Mouse (Mus musculus) small intestine, adult 2 months (tissue): ENCODE measurements around the gene Pou4f2.

Experiments used
- CTCF ChIP-seq: fragments of 200-500 bp; IDR thresholded peaks from 2 replicates; pipeline ENCODE4 v1.5.1; 2012; ENCODE audit warnings: low read depth, mild to moderate bottlenecking, control low read depth, inconsistent platforms, low read length, moderate library complexity, mixed read lengths; ENCODE audit not compliant: insufficient replicate concordance, insufficient read length; ENCODE audit errors: extremely low read depth
- POLR2A ChIP-seq: fragments of 200-500 bp; IDR thresholded peaks from 2 replicates; pipeline ENCODE4 v1.6.1; 2012; ENCODE audit warnings: low read depth, mild to moderate bottlenecking, control low read depth, inconsistent platforms, low read length, moderate library complexity

DNA sequence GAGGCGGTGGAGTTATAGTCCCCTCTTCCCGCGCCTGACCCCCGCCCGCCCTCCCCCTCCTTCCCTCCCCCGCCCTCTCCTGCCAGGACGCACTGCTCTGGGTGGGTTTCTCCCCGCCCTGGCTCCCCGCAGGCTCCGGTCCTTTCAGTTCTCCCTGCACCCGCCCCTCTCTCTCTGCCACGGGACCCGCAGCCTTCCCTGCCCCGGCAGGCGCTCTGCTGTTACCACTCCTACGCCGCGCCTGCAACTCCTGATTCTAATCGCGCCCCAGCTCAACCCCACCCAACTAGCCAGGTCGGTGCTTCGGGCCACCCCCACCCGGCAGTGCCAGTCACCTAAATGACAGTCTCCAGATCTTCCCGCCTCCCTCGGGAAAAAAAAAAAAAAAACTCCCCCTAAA is 216 bp upstream of the Pou4f2 start:
- no peak for TF ChIP-seq CTCF
- no peak for TF ChIP-seq POLR2A
